Comparison of ENCODE assay signal across 8 mouse cellular contexts in the genomic region with DNA sequence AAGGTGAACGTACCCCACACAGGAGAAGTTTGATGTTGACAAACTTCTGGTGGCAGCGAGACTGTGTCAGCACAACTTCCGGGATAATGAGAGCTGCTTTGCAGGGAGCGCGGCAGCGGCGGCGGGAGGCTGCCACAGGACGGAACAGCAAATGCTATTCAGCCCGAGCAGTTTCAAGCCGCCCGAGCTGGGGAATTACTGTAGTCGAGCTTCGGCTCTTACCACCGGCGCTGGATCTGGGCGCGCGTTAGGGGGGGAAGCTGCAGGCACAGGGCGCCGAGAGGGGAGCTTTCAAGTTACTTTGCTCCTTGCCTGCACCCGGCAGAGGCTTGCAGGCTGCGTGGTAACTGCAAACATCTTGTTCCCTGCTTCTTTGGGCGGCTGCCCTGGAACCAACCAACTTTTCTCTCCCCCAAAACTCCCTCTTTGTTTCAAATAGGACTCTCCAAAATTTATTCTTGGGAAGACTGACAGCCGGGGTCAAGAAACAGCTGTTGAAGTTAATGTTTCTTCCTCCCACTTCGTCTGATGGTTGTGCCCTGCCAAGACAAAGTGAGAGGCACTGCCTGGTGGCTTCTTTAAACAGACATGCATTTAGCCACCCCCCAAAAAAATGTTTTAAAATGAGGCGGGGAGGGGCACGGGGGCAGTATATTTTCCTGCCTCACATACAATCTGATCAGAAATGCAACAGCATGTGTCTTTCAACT.
A peak's percentile ranks its signal among the peaks of the same experiment; 100 is the strongest.
DNase-seq lines count a peak whose midpoint lies in the region; ATAC-seq lines count a peak whose summit lies in the region.

No protein-coding gene starts in this region.

- no peaks in the 10 kb centered on the region for H3K36me3 ChIP-seq in heart, embryonic 13.5 days
- H3K36me3 ChIP-seq in liver, embryonic 12.5 days, result no peaks in the 10 kb centered on the region
- H3K36me3 ChIP-seq in stomach, embryonic 15.5 days, result no peaks in the 10 kb centered on the region

- peak; percentile 74 for ATAC-seq in heart, embryonic 13.5 days (ENCODE audit: extremely low read depth, insufficient number of reproducible peaks, low FRiP score, low TSS enrichment)
- ATAC-seq in liver, embryonic 12.5 days, result peak; percentile 85
- ATAC-seq in stomach, embryonic 15.5 days (ENCODE audit: insufficient read depth, low FRiP score, low read depth), result peak; percentile 95

- H3K27me3 ChIP-seq in heart, embryonic 13.5 days (replicated peaks), result no peaks in the 10 kb centered on the region
- no peaks in the 10 kb centered on the region for H3K27me3 ChIP-seq in liver, embryonic 12.5 days (replicated peaks)
- H3K27me3 ChIP-seq in stomach, embryonic 15.5 days (replicated peaks), result no peaks in the 10 kb centered on the region

- H3K4me1 ChIP-seq in brown adipose tissue, adult 24 weeks (ENCODE audit: control insufficient read depth, insufficient read depth, insufficient read length, low read length), result peaks cover 15% of the 10 kb centered on the region; the same call in 1 of the 2 replicates
- peaks cover 53% of the 10 kb centered on the region for H3K4me1 ChIP-seq in heart, embryonic 13.5 days
- H3K4me1 ChIP-seq in liver, embryonic 12.5 days, result peaks cover 49% of the 10 kb centered on the region
- H3K4me1 ChIP-seq in stomach, embryonic 15.5 days, result peaks cover 28% of the 10 kb centered on the region

- DNase-seq in CD4-positive, CD25-positive, alpha-beta regulatory T cell, adult 2 months (ENCODE audit: low read depth, low spot score), result peak; percentile 94
- DNase-seq in fat pad, adult 2 months (ENCODE audit: extremely low read depth, low read depth, low spot score), result peak; percentile 34
- DNase-seq in kidney, postnatal 10 days, result peak; percentile 99
- peak; percentile 84 to 87 for DNase-seq in natural killer cell, adult 2 months (ENCODE audit: low spot score in 2 of 2)

- peak overlapping the region; percentile 90 for H3K9ac ChIP-seq in heart, embryonic 13.5 days
- H3K9ac ChIP-seq in liver, embryonic 12.5 days, result peak overlapping the region; percentile 78
- peak overlapping the region; percentile 2; the same call in 1 of the 2 replicates for H3K9ac ChIP-seq in stomach, embryonic 15.5 days

- no peaks in the 10 kb centered on the region for H3K9me3 ChIP-seq in heart, embryonic 13.5 days
- H3K9me3 ChIP-seq in liver, embryonic 12.5 days (replicated peaks), result no peaks in the 10 kb centered on the region
- H3K9me3 ChIP-seq in stomach, embryonic 15.5 days, result no peaks in the 10 kb centered on the region

- H3K27ac ChIP-seq in brown adipose tissue, adult 24 weeks (replicated peaks; ENCODE audit: low read depth, low read length), result peak overlapping the region; percentile 92
- peak overlapping the region; percentile 98 for H3K27ac ChIP-seq in heart, embryonic 13.5 days (replicated peaks)
- peak overlapping the region; percentile 88 for H3K27ac ChIP-seq in liver, embryonic 12.5 days
- H3K27ac ChIP-seq in stomach, embryonic 15.5 days, result peak overlapping the region; percentile 97

- H3K4me3 ChIP-seq in brown adipose tissue, adult 24 weeks (ENCODE audit: insufficient read depth, low read depth, low read length), result peak overlapping the region; percentile 62
- H3K4me3 ChIP-seq in heart, embryonic 13.5 days, result peak overlapping the region; percentile 59
- H3K4me3 ChIP-seq in liver, embryonic 12.5 days, result peak overlapping the region; percentile 63
- peak overlapping the region; percentile 38 for H3K4me3 ChIP-seq in stomach, embryonic 15.5 days (replicated peaks)

- 1% methylated on average over 28 of the region's 28 CpGs for WGBS in heart, embryonic 13.5 days
- WGBS in liver, embryonic 12.5 days (ENCODE audit: insufficient replicate concordance), result 2% methylated on average over 28 of the region's 28 CpGs
- 0% methylated on average over 28 of the region's 28 CpGs for WGBS in stomach, embryonic 15.5 days

- H3K4me2 ChIP-seq in heart, embryonic 13.5 days, result peak overlapping the region; percentile 90
- H3K4me2 ChIP-seq in liver, embryonic 12.5 days, result peak overlapping the region; percentile 91
- peak overlapping the region; percentile 58 for H3K4me2 ChIP-seq in stomach, embryonic 15.5 days

Comparison
In these comparisons a context has a peak if more than half of its experiments do, and no peak if none do; other contexts are left out.
1. Peak in every context shown above with its lines: DNase-seq, ATAC-seq, H3K4me3 ChIP-seq and H3K27ac ChIP-seq.
2. DNase-seq: peak in every context shown above with its lines; median percentile 99 in kidney, postnatal 10 days; 94 in CD4-positive, CD25-positive, alpha-beta regulatory T cell, adult 2 months; 86 in natural killer cell, adult 2 months; 34 in fat pad, adult 2 months.
3. H3K9ac ChIP-seq: peak in every context shown above with its lines; median percentile 90 in heart, embryonic 13.5 days; 78 in liver, embryonic 12.5 days; 2 in stomach, embryonic 15.5 days.